Mouse (Mus musculus) A20 (cell line): ENCODE measurements at regions not wholly inside any gene's neighbourhood (a gene's known extent, or its start where the extent isn't known, plus 50 kb on each side); places are given as distances from the start of the nearest gene placed in this dataset.

Source experiments
- DNase-seq: peaks from one replicate; pipeline ENCODE4 v3.0.0-alpha.2; 2011; ENCODE audit warnings: low read depth, low spot score

DNA sequence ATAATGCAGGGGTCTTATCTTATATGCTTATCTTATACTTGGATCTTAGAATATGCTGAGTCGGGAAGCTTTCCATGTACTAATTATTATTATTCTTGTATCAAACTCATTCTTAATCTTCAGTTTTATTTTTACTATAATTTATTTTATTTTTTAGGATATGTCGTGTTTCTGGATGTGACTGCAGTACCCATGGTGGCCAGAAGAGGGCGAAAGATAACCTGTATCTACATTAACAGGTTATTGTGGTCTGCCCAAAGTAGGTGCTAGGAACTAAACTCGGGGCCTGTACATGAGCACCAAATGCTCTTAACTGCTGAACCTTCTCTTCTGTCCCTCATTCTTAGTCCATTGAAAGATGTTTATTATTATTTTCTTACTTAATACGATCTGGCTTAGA is 72.0 kb upstream of the Samt3 start:
- DNase-seq: peak; percentile 4

DNA sequence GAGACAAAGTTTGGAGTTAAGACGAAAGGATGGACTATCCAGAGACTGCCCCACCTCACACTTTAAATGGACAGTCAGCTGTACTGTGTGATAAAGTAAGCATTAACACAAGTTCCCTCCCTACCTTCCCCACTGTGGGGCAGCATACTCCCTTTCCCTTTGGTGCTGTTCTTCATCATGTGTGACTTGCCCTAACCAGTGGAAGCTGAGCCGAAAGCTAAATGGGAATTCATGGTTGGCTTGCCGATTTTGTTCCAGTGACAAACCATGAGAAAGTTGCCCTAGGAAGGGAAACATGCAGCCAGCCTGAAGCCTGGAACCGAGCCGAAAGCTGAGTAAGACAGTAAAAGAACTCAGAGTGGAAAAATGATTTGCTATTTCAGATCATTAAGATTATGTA is 62.9 kb upstream of the Samt3 start:
- no peak for DNase-seq
